Mouse (Mus musculus) gastrocnemius, postnatal 4 days (tissue): ENCODE results near the gene Gpr152. TPM values are rescaled to one million over a fixed set of nuclear protein-coding genes. Genes with fewer than 3 reads are reported as not detected.

Source experiments
- DNase-seq, 2 experiments: peaks; one replicate each; pipeline ENCODE4 v3.0.0; 2021 to 2022; ENCODE audit warnings: low spot score in 2 of 2, mixed read lengths in 2 of 2
- long read RNA-seq, 2 experiments: library from polyadenylated mRNA; stranded (forward); transcript quantifications; one replicate each; pipeline ENCODE4 v2.0.0; 2021
- total RNA-seq, 2 experiments: library from RNA; stranded (reverse); gene quantifications; 2 replicates each; pipeline ENCODE4 v1.2.3; 2021

The Gpr152 gene
- not detected for total RNA-seq
- long read RNA-seq, experiment 1 = 0 reads
- long read RNA-seq, experiment 2 = 0 reads

DNA sequence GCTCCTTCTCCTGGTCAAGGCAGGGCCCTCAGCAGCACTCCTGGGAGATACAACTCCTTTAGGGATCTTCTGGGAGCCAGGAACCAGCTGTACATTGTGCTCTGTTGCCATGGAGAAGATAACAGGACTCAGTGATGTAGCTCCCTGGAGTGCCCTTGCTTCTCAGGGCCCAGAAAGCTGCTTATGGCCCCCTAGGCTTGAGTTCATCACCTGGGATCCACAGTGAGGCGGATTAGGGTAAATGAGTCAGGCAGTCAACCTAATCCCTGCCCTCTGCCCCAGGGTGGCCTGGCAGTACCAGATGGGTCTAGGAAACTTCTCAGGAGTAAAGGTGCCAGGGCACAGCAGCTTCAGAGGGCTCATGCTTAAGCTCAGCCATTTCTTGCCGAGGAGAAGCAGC lies at the start of gene Gpr152:
Gene Gpr152 (plus strand): TSS at position 342 of the 400 bp plus-strand sequence.
- peak in 1 of 2 experiments; percentile 7 for DNase-seq

- no peak for DNase-seq
Observed at GRCm38 (mm10) chr19:4090446-4090845, 49.1 kb upstream of the Gpr152 start.

- DNase-seq = no peak
Observed at GRCm38 (mm10) chr19:4091383-4091782, 48.2 kb upstream of the Gpr152 start.

DNA sequence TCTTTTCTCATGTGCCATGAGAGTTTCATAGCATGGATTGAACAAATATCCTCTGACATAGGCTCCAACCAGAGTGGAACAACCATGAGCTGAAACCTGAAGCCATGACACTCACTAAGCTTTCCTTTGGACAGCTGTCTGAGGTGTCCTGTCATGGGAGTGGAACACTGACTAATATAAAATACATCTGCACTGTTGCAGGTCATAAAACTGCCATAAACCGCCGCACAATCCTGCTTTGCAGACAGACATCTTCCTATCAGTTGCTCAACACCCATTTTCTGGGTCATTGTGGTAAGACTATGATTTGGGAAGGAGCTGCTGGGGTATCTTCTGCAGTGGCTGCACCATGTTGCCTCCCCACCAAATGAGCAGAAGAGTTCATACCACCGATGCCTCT lies 46.8 kb upstream of the Gpr152 start:
- no peak for DNase-seq

GRCm38 (mm10) chr19:4093772-4094171 lies 45.8 kb upstream of the Gpr152 start:
- no peak for DNase-seq

DNA sequence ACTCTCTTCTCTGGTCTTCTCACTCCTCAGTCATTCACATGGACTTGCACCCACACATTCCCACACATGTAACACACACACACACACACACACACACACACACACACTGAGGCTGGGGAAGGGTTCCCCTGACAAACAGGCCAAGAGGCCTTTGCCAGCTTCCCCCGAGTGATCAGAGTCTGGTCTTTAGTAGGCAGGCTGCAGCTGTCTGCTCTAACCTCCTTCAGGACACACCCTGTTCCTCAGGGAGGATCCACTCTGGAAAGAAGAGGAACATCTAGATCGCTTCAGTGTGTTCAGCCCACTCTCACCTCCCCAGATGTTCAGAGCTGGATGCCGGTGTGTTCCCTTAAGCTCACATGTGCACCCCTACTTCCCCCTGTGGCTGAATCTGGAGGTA lies 45.2 kb upstream of the Gpr152 start:
- DNase-seq = no peak

- DNase-seq = no peak
Observed at GRCm38 (mm10) chr19:4094774-4095303, 44.7 kb upstream of the Gpr152 start.

- DNase-seq = no peak
Observed at GRCm38 (mm10) chr19:4095802-4096201, 43.8 kb upstream of the Gpr152 start.

GRCm38 (mm10) chr19:4096642-4097440 lies 42.7 kb upstream of the Gpr152 start, which contains the start of gene Cdk2ap2:
Gene Cdk2ap2, plus strand, starts transcription at chr19:4097182.
- peak; percentile 98 for DNase-seq

GRCm38 (mm10) chr19:4097441-4097825 lies 42.2 kb upstream of the Gpr152 start:
- DNase-seq = peak in 1 of 2 experiments; percentile 75

DNA sequence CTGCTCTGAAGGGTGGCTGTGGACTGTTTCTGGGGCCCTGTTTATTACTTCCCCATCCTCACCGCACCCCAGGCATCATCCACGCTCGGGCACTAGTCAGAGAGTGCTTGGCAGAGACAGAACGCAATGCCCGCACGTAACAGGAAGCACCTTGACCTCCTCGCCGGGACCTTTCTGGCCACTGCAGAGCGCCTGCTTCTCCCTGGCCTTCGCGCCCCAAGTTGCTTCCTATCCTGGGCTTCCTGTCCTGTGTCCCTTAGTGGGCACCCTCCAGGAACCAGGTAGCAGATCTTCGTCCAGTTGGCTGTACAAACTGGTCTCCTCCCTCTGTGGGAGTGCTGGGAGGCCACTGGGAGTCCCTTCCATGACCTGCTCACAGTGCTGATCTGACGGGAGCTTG lies 41.2 kb upstream of the Gpr152 start:
- DNase-seq = no peak

DNA sequence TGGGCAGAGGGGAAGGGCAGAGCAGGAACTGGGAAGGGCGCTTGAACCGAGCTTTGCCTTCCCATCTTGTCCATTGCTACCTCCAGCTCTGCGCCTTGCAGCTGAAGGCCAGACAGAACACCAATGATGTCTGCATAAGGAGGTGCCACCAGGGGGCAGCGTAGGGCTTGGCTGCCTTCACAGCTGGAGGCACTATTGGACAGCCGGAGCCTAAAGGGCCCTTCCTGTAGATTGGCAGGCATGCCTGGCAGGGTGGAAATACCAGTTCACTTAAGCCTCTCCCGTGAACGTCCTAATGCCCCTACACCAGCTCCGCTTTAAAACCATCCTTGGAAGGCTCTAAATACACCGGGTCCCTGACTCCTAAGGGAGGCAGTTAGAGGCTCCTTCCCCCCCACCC lies 40.5 kb upstream of the Gpr152 start:
- peak; percentile 84 to 93 for DNase-seq

- DNase-seq = peak; percentile 59 to 69
Observed at GRCm38 (mm10) chr19:4099837-4100717, 39.5 kb upstream of the Gpr152 start, which contains the start of gene Pitpnm1. Gene Pitpnm1, plus strand, starts transcription at chr19:4099998.

DNA sequence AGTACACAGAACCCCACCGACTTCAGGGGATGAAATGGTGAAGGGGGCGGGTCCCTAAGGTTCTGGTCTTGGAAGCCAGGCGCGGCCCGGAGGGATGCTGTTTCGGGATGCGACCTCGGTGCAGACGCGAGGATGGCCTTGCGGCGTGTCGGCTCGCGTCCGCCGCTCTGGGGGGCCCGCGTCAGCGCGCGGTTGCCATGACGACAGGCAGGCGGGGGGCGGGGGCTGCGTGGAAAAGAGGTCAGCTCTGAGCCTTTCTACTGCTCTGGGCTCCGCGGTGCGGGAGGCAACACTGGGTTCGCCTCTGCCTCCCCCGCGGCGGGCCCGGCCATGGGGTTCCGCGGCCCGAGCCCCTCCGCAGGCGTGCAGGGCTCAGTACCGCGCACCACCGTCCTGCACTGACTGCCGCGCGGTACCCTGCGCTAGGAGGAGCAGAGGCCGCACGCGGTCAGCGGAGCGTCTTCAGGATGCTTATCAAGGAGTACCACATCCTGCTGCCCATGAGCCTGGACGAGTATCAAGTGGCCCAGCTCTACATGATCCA lies 38.8 kb upstream of the Gpr152 start:
- DNase-seq = no peak

GRCm38 (mm10) chr19:4101466-4101865 lies 38.1 kb upstream of the Gpr152 start:
- no peak for DNase-seq

- DNase-seq = no peak
Observed at GRCm38 (mm10) chr19:4102049-4102448, 37.5 kb upstream of the Gpr152 start.

DNA sequence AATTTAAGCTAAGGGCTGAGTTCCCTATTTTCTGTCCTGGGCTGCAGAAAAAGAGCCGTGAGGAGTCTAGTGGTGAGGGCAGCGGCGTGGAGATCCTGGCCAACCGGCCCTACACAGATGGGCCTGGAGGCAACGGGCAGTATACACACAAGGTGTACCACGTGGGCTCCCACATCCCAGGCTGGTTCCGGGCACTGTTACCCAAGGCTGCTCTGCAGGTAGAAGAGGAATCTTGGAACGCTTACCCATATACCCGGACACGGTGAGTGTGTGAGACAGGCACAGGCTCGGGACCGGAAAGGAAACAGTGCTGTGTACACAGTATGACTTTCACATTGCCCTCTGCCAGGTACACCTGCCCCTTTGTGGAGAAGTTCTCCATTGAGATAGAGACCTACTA lies 37.0 kb upstream of the Gpr152 start:
- no peak for DNase-seq

DNA sequence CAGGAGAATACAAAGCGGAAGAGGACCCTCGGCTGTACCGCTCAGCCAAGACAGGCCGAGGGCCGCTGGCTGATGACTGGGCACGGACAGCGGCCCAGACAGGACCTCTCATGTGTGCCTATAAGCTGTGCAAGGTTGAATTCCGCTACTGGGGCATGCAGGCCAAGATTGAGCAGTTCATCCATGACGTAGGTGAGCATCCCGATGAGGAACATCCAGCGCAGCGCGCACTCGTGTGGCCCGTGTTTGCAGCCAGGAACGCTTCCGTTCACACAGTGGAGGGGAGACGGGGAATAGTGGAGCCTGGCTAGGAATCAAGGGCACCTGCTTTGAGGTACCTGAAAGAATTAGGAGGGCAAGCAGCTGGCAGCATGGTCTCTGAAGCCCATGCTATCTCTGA lies 36.3 kb upstream of the Gpr152 start:
- no peak for DNase-seq

DNA sequence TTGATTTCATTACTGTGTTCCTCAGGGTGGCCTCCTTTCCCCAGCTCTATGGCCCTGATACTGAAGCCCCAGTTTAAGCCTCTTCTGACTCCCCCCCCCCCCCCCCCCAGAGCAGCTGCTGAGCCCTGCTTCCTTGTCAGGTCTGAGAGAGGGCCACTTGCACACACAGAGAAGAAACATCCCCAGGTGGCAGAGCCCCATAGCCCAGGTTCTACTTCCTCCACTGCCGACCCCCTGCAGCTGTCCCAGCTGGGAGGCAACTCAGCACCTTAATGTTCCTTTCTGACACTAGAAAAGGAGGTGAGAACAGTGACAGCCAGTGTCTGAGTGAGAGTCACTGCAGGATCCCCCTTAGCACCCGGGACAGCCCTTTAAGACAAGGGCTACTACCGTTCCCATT lies 35.8 kb upstream of the Gpr152 start:
- no peak for DNase-seq

DNA sequence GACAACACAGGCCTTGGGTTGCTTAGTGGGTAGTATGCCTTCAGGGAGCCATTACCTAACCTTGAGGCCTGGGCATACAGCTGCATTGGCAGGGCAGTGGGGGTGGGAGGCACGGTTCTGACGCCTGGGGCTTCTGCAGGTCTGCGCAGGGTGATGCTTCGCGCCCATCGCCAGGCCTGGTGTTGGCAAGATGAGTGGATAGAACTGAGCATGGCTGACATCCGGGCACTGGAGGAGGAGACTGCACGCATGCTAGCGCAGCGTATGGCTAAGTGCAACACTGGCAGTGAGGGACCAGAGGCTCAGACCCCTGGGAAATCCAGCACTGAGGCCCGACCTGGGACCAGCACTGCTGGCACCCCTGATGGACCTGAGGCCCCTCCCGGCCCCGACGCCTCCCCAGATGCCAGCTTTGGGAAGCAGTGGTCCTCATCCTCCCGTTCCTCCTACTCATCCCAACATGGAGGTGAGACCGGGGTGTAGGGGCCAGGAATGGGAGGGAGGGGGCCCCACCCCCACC lies 34.9 kb upstream of the Gpr152 start:
- DNase-seq = no peak

GRCm38 (mm10) chr19:4106654-4107053 lies 32.9 kb upstream of the Gpr152 start:
- no peak for DNase-seq
